Mouse (Mus musculus) T-helper 2 cell (primary cell): ENCODE measurements at regions not wholly inside any gene's neighbourhood (a gene's known extent, or its start where the extent isn't known, plus 50 kb on each side); places are given as distances from the start of the nearest gene placed in this dataset.

Experiments
- in situ Hi-C: fragments of 300-600 bp; cut with MboI, MseI; formaldehyde crosslinking; loops from one replicate; pipeline ENCODE4 v1.15.1; 2025; ENCODE audit warnings: high pct_unique_total_duplicates

- in situ Hi-C loops = no loop called here
These were observed 1729.8 kb downstream of the AI429214 start for GRCm38 (mm10) chr8:38723254-38723653.

DNA sequence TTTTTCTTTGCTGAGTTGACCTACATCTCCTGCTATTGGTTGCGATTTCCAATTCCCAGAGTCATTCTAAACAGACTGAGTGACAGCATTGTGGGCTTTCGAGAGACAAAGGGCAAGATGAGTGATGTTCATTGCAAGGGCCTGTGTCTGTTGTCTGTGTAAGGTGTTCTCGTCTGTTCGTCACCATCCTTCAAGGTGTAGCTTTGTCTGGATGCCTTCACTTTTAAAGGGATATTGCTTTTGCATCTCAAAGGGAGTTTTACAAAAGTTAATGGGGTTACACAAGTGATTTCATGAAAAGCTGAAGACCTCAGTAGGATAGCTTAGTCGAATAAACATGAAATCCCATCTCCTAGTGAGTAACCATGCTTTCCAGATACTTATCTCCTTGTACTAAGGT lies 1731.9 kb downstream of the AI429214 start:
- in situ Hi-C loops = no loop called here

GRCm38 (mm10) chr8:38747134-38747533 lies 1753.7 kb downstream of the AI429214 start:
- in situ Hi-C loops = no loop called here

GRCm38 (mm10) chr8:38766626-38767226 lies 1773.3 kb downstream of the AI429214 start:
- in situ Hi-C loops = loop anchor here (10.0 kb wide), 1 partner anchor 1772 kb away; the partner anchor contains the start of gene AI429214

GRCm38 (mm10) chr8:38812482-38812881 lies 1819.1 kb downstream of the AI429214 start:
- in situ Hi-C loops = no loop called here

DNA sequence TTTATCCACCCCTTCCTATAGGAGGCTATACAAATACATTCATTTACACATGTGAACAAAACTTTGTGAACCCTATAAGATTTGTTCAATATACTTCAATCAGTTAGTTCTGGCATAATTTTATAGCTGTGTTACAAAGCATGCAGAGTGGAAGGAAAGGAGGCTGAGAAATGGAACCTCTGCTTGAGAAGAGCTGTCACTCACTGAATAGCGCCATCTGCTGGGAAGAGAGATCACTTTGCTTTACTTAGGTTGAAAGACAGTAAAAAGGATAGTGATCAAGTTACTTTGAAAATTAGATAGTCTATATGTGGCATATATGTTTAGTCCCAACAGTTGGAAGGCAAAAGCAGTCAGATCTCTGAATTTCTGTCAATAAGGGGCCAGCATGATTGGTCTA lies 1824.8 kb downstream of the AI429214 start:
- in situ Hi-C loops = no loop called here

DNA sequence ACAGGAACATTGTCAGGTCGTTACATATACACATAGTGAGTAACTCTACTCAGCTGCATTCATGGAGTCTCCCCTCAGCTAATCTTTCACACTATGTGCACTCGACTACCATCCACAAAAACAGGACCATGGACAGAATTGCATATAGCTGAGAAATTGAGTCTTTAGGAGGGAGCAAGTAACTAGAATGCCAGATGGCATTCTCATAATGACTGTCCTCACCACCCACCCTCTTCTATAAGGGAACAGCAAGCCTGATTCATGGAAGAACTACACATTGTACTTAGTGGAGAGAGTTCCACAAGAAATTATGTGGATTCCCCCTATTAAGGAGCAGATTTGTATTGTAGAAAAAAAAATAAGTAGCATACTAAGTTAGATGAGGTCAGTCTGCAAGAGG lies 1813.4 kb upstream of the Adam24 start:
- in situ Hi-C loops = no loop called here

DNA sequence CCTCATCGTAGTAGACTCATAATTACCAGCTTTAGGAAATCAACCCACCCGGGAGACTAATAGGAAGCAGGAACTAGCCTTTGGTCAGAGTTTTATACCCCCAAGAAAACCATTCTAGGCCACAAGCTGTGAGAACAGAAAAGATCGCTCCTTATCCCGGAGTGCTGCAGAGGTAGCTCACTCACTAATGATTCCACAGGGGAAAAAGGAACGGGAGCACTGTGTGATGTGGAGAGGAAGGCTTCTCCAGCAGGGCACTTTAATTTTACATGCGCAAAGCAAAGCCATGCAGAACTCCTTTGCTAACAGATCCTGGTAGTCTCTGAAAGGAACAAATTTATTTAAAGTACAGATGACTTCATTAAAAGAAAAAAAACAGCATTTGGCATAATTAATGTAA lies 1807.5 kb upstream of the Adam24 start:
- in situ Hi-C loops = no loop called here
